Mouse (Mus musculus) heart, embryonic 16.5 days (tissue): Measurements from ENCODE around the gene Glg1. TPM values are rescaled to one million over a fixed set of nuclear protein-coding genes. Genes with fewer than 3 reads are reported as not detected.
A peak's percentile ranks its signal among the peaks of the same experiment; 100 is the strongest.

ENCODE experiments used
- ATAC-seq: fragments of 200-750 bp; cut with Nextera tagmentation; replicated peaks from 2 replicates; pipeline ENCODE4 v1.8.0; 2017; ENCODE audit warnings: moderate number of reproducible peaks; ENCODE audit not compliant: insufficient read depth, low FRiP score; ENCODE audit errors: extremely low read depth
- H3K27ac ChIP-seq: fragments of 300-500 bp; sonication (generic); 2 replicates; pipeline ENCODE4 v1.5.1; 2014; ENCODE audit warnings: mild to moderate bottlenecking, low read length, control low read depth, moderate library complexity
- H3K27me3 ChIP-seq: fragments of 300-500 bp; sonication (generic); 2 replicates; pipeline ENCODE4 v1.6.1; 2014; ENCODE audit warnings: low read length, mixed read lengths; ENCODE audit not compliant: control insufficient read depth, insufficient read depth
- H3K36me3 ChIP-seq: fragments of 300-500 bp; sonication (generic); 2 replicates; pipeline ENCODE4 v1.6.1; 2014; ENCODE audit not compliant: control insufficient read depth, insufficient read depth
- H3K4me1 ChIP-seq: fragments of 300-500 bp; sonication (generic); 2 replicates; pipeline ENCODE4 v1.6.1; 2014; ENCODE audit warnings: low read length, mixed read lengths; ENCODE audit not compliant: control insufficient read depth, insufficient read depth
- H3K4me2 ChIP-seq: fragments of 300-500 bp; sonication (generic); 2 replicates; pipeline ENCODE4 v1.6.1; 2014; ENCODE audit warnings: low read depth, mild to moderate bottlenecking, control low read depth, low read length
- H3K4me3 ChIP-seq: fragments of 300-500 bp; sonication (generic); 2 replicates; pipeline ENCODE4 v1.5.1; 2014; ENCODE audit warnings: mild to moderate bottlenecking, control low read depth, low read length
- H3K9ac ChIP-seq: fragments of 300-500 bp; sonication (generic); 2 replicates; pipeline ENCODE4 v1.6.1; 2014; ENCODE audit warnings: low read length, control low read depth
- H3K9me3 ChIP-seq: fragments of 300-500 bp; sonication (generic); replicated peaks from 2 replicates; pipeline ENCODE4 v1.6.1; 2016; ENCODE audit warnings: low read length; ENCODE audit not compliant: control insufficient read depth
- WGBS: fragments of 180-500 bp; shearing (Covaris S2); extraction: QIAGEN DNeasy Blood & Tissue Kit; methylation state at CpG from one replicate; pipeline ENCODE4 v1.1.7; 2014; 5-methylcytosine and 5-hydroxymethylcytosine counted together
- polyA plus RNA-seq: library from polyadenylated mRNA; unstranded; fragments of >200 nt; fragmentation: Nextera tagmentation; extraction: Ambion mirVana; gene quantifications from 2 replicates; pipeline ENCODE4 v1.2.1, GENCODE M21; 2015

Glg1 gene
- polyA plus RNA-seq, 1 experiment from 2014 or later, result 55.7 TPM

GRCm38 (mm10) chr8:111233730-111234129 lies 25.3 kb downstream of the Glg1 start:
- Histone ChIP-seq H3K36me3 (no peaks in the 10 kb centered on the region), H3K9me3 (no peaks in the 10 kb centered on the region), H3K4me3 (no peak overlapping the region), H3K9ac (no peak overlapping the region), H3K4me1 (0 out of 2 replicates have a peak, but pooled peaks cover 2% of the 10 kb centered on the region), H3K27ac (no peak overlapping the region), H3K4me2 (no peak overlapping the region), H3K27me3 (no peaks in the 10 kb centered on the region)
- no peak for ATAC-seq
- 89% methylated on average over 2 of the region's 2 CpGs for WGBS

- no peak overlapping the region for H3K4me2 ChIP-seq
- H3K4me3 ChIP-seq, result no peak overlapping the region
- peak overlapping the region; percentile 14; the same call in 1 of the 2 replicates for H3K27ac ChIP-seq
- 66% methylated on average over 5 of the region's 5 CpGs for WGBS
- H3K4me1 ChIP-seq, result peaks cover 4% of the 10 kb centered on the region
- no peaks in the 10 kb centered on the region for H3K9me3 ChIP-seq
- H3K27me3 ChIP-seq, result no peaks in the 10 kb centered on the region
- H3K9ac ChIP-seq, result no peak overlapping the region
- no peak for ATAC-seq
- H3K36me3 ChIP-seq, result no peaks in the 10 kb centered on the region
Measured at GRCm38 (mm10) chr8:111224153-111224552, 34.9 kb downstream of the Glg1 start.

- no peaks in the 10 kb centered on the region for H3K9me3 ChIP-seq
- no peak overlapping the region for H3K4me2 ChIP-seq
- H3K9ac ChIP-seq, result no peak overlapping the region
- ATAC-seq, result no peak
- H3K27me3 ChIP-seq, result no peaks in the 10 kb centered on the region
- H3K36me3 ChIP-seq, result no peaks in the 10 kb centered on the region
- 35% methylated on average over 3 of the region's 3 CpGs for WGBS
- H3K4me3 ChIP-seq, result no peak overlapping the region
- H3K4me1 ChIP-seq, result peaks cover 2% of the 10 kb centered on the region; the same call in 1 of the 2 replicates
- no peak overlapping the region for H3K27ac ChIP-seq
Measured at GRCm38 (mm10) chr8:111218107-111218506, 40.9 kb downstream of the Glg1 start.

GRCm38 (mm10) chr8:111213406-111213805 lies 45.6 kb downstream of the Glg1 start:
- peaks cover 2% of the 10 kb centered on the region for H3K4me1 ChIP-seq
- H3K4me3 ChIP-seq, result no peak overlapping the region
- no peaks in the 10 kb centered on the region for H3K27me3 ChIP-seq
- no peak overlapping the region for H3K4me2 ChIP-seq
- H3K27ac ChIP-seq, result no peak overlapping the region
- H3K9me3 ChIP-seq, result no peaks in the 10 kb centered on the region
- H3K9ac ChIP-seq, result no peak overlapping the region
- 84% methylated on average over 5 of the region's 5 CpGs for WGBS
- no peak for ATAC-seq
- no peaks in the 10 kb centered on the region for H3K36me3 ChIP-seq

- Histone ChIP-seq H3K4me1 (peaks cover 6% of the 10 kb centered on the region), H3K9ac (no peak overlapping the region), H3K27ac (no peak overlapping the region), H3K27me3 (no peaks in the 10 kb centered on the region), H3K4me2 (no peak overlapping the region), H3K4me3 (no peak overlapping the region), H3K9me3 (no peaks in the 10 kb centered on the region), H3K36me3 (no peaks in the 10 kb centered on the region)
- WGBS, result 95% methylated on average over 2 of the region's 2 CpGs
- no peak for ATAC-seq
Measured at GRCm38 (mm10) chr8:111211180-111211579, 47.8 kb downstream of the Glg1 start.

DNA sequence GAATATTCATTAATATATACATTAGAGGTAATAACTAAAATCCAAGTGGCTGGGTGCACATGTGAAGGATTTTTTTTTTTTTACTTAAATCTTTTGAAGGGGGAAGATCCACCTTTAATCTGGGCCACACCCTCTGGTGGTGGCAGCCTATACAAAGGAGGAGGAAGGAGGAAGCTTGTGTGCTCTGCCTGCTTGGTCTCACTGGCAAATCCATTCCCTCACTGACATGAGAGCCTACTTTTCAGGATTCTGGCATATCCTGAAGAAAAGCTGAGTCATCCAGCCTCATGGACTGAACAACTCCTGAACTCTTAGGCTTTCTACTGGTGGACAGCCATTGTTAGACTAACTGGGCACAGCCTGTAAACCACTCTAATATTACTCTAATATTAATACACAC lies 49.1 kb downstream of the Glg1 start:
- Histone ChIP-seq H3K27me3 (no peaks in the 10 kb centered on the region), H3K9ac (no peak overlapping the region), H3K4me2 (no peak overlapping the region), H3K36me3 (no peaks in the 10 kb centered on the region), H3K4me1 (peaks cover 6% of the 10 kb centered on the region), H3K4me3 (no peak overlapping the region), H3K9me3 (no peaks in the 10 kb centered on the region), H3K27ac (no peak overlapping the region)
- ATAC-seq, result no peak

DNA sequence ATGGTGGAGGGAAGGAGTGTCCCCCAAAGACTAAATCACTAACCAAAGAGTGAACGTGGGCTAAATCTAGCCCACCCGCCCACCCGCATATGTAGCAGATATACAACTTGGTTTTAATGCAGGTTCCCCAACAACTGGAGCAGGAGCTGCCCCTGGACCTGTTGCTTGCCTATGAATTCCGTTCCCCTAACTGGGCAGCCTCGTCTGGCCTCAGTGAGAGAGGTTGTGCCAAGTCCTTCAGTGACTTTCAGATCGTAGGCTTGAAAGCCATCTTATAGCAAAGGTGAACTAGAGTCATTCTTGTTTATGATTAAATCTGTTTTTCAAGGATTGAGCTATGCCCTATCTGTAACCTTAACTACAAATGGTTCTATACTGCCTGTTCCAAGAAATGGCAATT lies 52.7 kb downstream of the Glg1 start:
- no peak overlapping the region for H3K27ac ChIP-seq

GRCm38 (mm10) chr8:111205033-111205432 lies 54.0 kb downstream of the Glg1 start:
- no peaks in the 10 kb centered on the region for H3K9me3 ChIP-seq
- 83% methylated on average over 6 of the region's 6 CpGs for WGBS
- ATAC-seq, result no peak
- H3K9ac ChIP-seq, result no peak overlapping the region
- H3K4me1 ChIP-seq, result 0 out of 2 replicates have a peak, but pooled peaks cover 3% of the 10 kb centered on the region
- no peak overlapping the region for H3K4me3 ChIP-seq
- no peak overlapping the region for H3K27ac ChIP-seq
- H3K27me3 ChIP-seq, result no peaks in the 10 kb centered on the region
- H3K4me2 ChIP-seq, result no peak overlapping the region
- H3K36me3 ChIP-seq, result no peaks in the 10 kb centered on the region

More for the DNA sequence above, 52.7 kb downstream of the Glg1 start:
- Histone ChIP-seq H3K4me2 (no peak overlapping the region), H3K9me3 (no peaks in the 10 kb centered on the region), H3K36me3 (no peaks in the 10 kb centered on the region), H3K27me3 (no peaks in the 10 kb centered on the region), H3K9ac (no peak overlapping the region), H3K4me3 (no peak overlapping the region), H3K4me1 (peaks cover 3% of the 10 kb centered on the region; the same call in 1 of the 2 replicates)
- 77% methylated on average over 6 of the region's 6 CpGs for WGBS
- ATAC-seq, result no peak

GRCm38 (mm10) chr8:111203341-111203740 lies 55.7 kb downstream of the Glg1 start:
- Histone ChIP-seq H3K4me1 (0 out of 2 replicates have a peak, but pooled peaks cover 3% of the 10 kb centered on the region), H3K4me3 (no peak overlapping the region), H3K36me3 (no peaks in the 10 kb centered on the region), H3K27me3 (no peaks in the 10 kb centered on the region), H3K4me2 (no peak overlapping the region), H3K9ac (no peak overlapping the region), H3K27ac (no peak overlapping the region), H3K9me3 (no peaks in the 10 kb centered on the region)
- 90% methylated on average over 2 of the region's 2 CpGs for WGBS
- no peak for ATAC-seq
